Mouse (Mus musculus) CH12.LX (cell line): ENCODE data around the gene Arhgap6. TPM values are rescaled to one million over a fixed set of nuclear protein-coding genes. Genes with fewer than 3 reads are reported as not detected.

ENCODE experiments used
- DNase-seq: peaks from one replicate; pipeline ENCODE4 v3.0.0-alpha.2; 2013; ENCODE audit errors: extremely low read depth
- H3K27ac ChIP-seq: 2 replicates; pipeline ENCODE4 v1.5.1; 2012; ENCODE audit warnings: low read depth, mild to moderate bottlenecking, control low read depth, moderate library complexity; ENCODE audit not compliant: insufficient read depth
- H3K27me3 ChIP-seq: replicated peaks from 2 replicates; pipeline ENCODE3; 2012; ENCODE audit warnings: inconsistent platforms
- H3K36me3 ChIP-seq, 2 experiments: replicated peaks in 1 of 2; 2 replicates each; pipeline versions ENCODE3 to v1.6.1; 2012; ENCODE audit warnings: inconsistent platforms in 1 of 2, low read length in 1 of 2, mild to moderate bottlenecking in 1 of 2, mixed read lengths in 1 of 2, moderate library complexity in 1 of 2; ENCODE audit not compliant: control insufficient read depth in 1 of 2, insufficient read depth in 1 of 2
- H3K4me1 ChIP-seq, 2 experiments: 2 replicates each; pipeline ENCODE4 v1.6.1; 2012; ENCODE audit warnings: inconsistent platforms in 1 of 2, moderate library complexity in 1 of 2; ENCODE audit not compliant: insufficient read depth in 2 of 2, control insufficient read depth in 1 of 2
- H3K4me2 ChIP-seq: 2 replicates; pipeline ENCODE4 v1.6.1; 2012; ENCODE audit warnings: low read depth, mild to moderate bottlenecking, control low read depth; ENCODE audit not compliant: poor library complexity, insufficient read depth, severe bottlenecking
- H3K4me3 ChIP-seq, 3 experiments: fragments of 150-350 bp in 1 of 3; sonication (generic) in 1 of 3; replicated peaks in 1 of 3; 2 replicates each; pipeline versions ENCODE3 to v1.5.1; 2011 to 2012; ENCODE audit warnings: low read depth in 2 of 3, low read length in 2 of 3, mild to moderate bottlenecking in 2 of 3, moderate library complexity in 2 of 3, control low read depth in 1 of 3, improper control_type of control experiment in 1 of 3, inconsistent platforms in 1 of 3, mixed read lengths in 1 of 3; ENCODE audit not compliant: poor library complexity in 1 of 3
- H3K79me2 ChIP-seq: replicated peaks from 2 replicates; pipeline ENCODE4 v1.6.1; 2012; ENCODE audit warnings: mild to moderate bottlenecking, moderate library complexity; ENCODE audit not compliant: control insufficient read depth, poor library complexity, insufficient read depth, severe bottlenecking; ENCODE audit errors: extremely low read depth
- H3K9ac ChIP-seq: 2 replicates; pipeline ENCODE4 v1.6.1; 2012; ENCODE audit warnings: low read depth, mild to moderate bottlenecking, control low read depth, moderate library complexity; ENCODE audit not compliant: insufficient read depth
- H3K9me3 ChIP-seq: replicated peaks from 2 replicates; pipeline ENCODE3; 2012; ENCODE audit warnings: low read length, inconsistent platforms, mixed read lengths
- CHD1 ChIP-seq: IDR thresholded peaks from 2 replicates; pipeline ENCODE4 v1.6.1; 2012; ENCODE audit warnings: low read depth, low read length, improper control_type of control experiment, inconsistent platforms
- CHD2 ChIP-seq: IDR thresholded peaks from 2 replicates; pipeline ENCODE4 v1.6.1; 2011; ENCODE audit warnings: low read length, improper control_type of control experiment
- E2F4 ChIP-seq: IDR thresholded peaks from 2 replicates; pipeline ENCODE4 v1.6.1; 2011; ENCODE audit warnings: low read depth, low read length, improper control_type of control experiment; ENCODE audit not compliant: insufficient replicate concordance
- EP300 ChIP-seq: IDR thresholded peaks from 2 replicates; pipeline ENCODE4 v1.6.1; 2011; ENCODE audit warnings: low read length, improper control_type of control experiment
- ETS1 ChIP-seq: conservative IDR thresholded peaks from 2 replicates; pipeline ENCODE4 v1.6.1; 2012; ENCODE audit warnings: low read depth, mild to moderate bottlenecking, inconsistent platforms, low read length, improper control_type of control experiment, moderate library complexity
- GABPA ChIP-seq: IDR thresholded peaks from 2 replicates; pipeline ENCODE4 v1.6.1; 2012; ENCODE audit warnings: low read depth, low read length, improper control_type of control experiment, inconsistent platforms; ENCODE audit not compliant: insufficient replicate concordance
- HCFC1 ChIP-seq: IDR thresholded peaks from 2 replicates; pipeline ENCODE4 v1.6.1; 2012; ENCODE audit warnings: low read depth, mild to moderate bottlenecking, inconsistent platforms, low read length, improper control_type of control experiment
- IRF4 ChIP-seq: IDR thresholded peaks from 2 replicates; pipeline ENCODE4 v1.6.1; 2014; ENCODE audit warnings: low read depth, mild to moderate bottlenecking, inconsistent platforms, low read length, improper control_type of control experiment
- JUN ChIP-seq: IDR thresholded peaks from 2 replicates; pipeline ENCODE4 v1.6.1; 2011; ENCODE audit warnings: low read depth, mild to moderate bottlenecking, low read length, improper control_type of control experiment, moderate library complexity; ENCODE audit not compliant: insufficient read depth
- MAFK ChIP-seq: IDR thresholded peaks from 2 replicates; pipeline ENCODE4 v1.6.1; 2011; ENCODE audit warnings: low read length, improper control_type of control experiment; ENCODE audit not compliant: insufficient replicate concordance
- MAX ChIP-seq: IDR thresholded peaks from 2 replicates; pipeline ENCODE4 v1.6.1; 2011; ENCODE audit warnings: low read length, improper control_type of control experiment
- MEF2A ChIP-seq: IDR thresholded peaks from 2 replicates; pipeline ENCODE4 v1.6.1; 2014; ENCODE audit warnings: low read depth, mild to moderate bottlenecking, inconsistent platforms, low read length, improper control_type of control experiment, borderline replicate concordance
- MYC ChIP-seq: IDR thresholded peaks from 2 replicates; pipeline ENCODE4 v1.6.1; 2011; ENCODE audit warnings: low read depth, mild to moderate bottlenecking, improper control_type of control experiment, low read length
- NRF1 ChIP-seq: IDR thresholded peaks from 2 replicates; pipeline ENCODE4 v1.6.1; 2014; ENCODE audit warnings: low read depth, mild to moderate bottlenecking, inconsistent platforms, low read length, improper control_type of control experiment, moderate library complexity
- POLR2AphosphoS2 ChIP-seq: IDR thresholded peaks from 2 replicates; pipeline ENCODE4 v1.6.1; 2011; ENCODE audit warnings: low read depth, low read length, improper control_type of control experiment
- RAD21 ChIP-seq: IDR thresholded peaks from 2 replicates; pipeline ENCODE4 v1.6.1; 2011; ENCODE audit warnings: low read depth, mild to moderate bottlenecking, low read length, improper control_type of control experiment, moderate library complexity
- SIN3A ChIP-seq: IDR thresholded peaks from 2 replicates; pipeline ENCODE4 v1.6.1; 2012; ENCODE audit warnings: low read length, improper control_type of control experiment, inconsistent platforms
- TBP ChIP-seq: conservative IDR thresholded peaks from 2 replicates; pipeline ENCODE4 v1.6.1; 2011; ENCODE audit warnings: low read depth, low read length, improper control_type of control experiment
- USF2 ChIP-seq: conservative IDR thresholded peaks from 2 replicates; pipeline ENCODE4 v1.6.1; 2011; ENCODE audit warnings: low read depth, low read length, improper control_type of control experiment
- ZMIZ1 ChIP-seq: IDR thresholded peaks from 2 replicates; pipeline ENCODE4 v1.6.1; 2012; ENCODE audit warnings: low read depth, mild to moderate bottlenecking, inconsistent platforms, low read length, improper control_type of control experiment
- ZNF384 ChIP-seq: IDR thresholded peaks from 2 replicates; pipeline ENCODE4 v1.6.1; 2012; ENCODE audit warnings: low read depth, low read length, improper control_type of control experiment, inconsistent platforms
- dilution Hi-C: fragments of 300-500 bp; cut with MboI; formaldehyde crosslinking; loops from 2 replicates; pipeline ENCODE4 v1.14.3; 2020; ENCODE audit warnings: low sequenced_read_pairs; ENCODE audit not compliant: extremely low pct_unique_long_range_greater_than_20kb, extremely low pct_ligation_motif_present
- in situ Hi-C: fragments of 300-500 bp; cut with MboI; formaldehyde crosslinking; loops from 3 replicates; pipeline ENCODE4 v1.14.3; 2019; ENCODE audit warnings: low sequenced_read_pairs, low pct_ligation_motif_present, low pct_unique_long_range_greater_than_20kb, mixed read lengths
- polyA plus RNA-seq: library from polyadenylated mRNA; unstranded; fragments of >175 nt; gene quantifications from 2 replicates; pipeline ENCODE4 v1.2.1, GENCODE M21; 2012; ENCODE audit warnings: low read depth; ENCODE audit not compliant: insufficient read length
- total RNA-seq, 2 experiments: library from RNA; depleted of rRNA; stranded (reverse); fragments of 300-350 nt in 1 of 2; fragments of >200 nt in 1 of 2; gene quantifications; 2 replicates each; pipeline ENCODE4 v1.2.3; 2012 to 2014

The Arhgap6 gene
- total and polyA plus RNA-seq, 3 experiments: 0.13 to 0.47 (median 0.46) TPM

- H3K27ac ChIP-seq: no peak overlapping the region
- no peak for TF ChIP-seq MYC
- TF ChIP-seq CHD1: no peak
- TF ChIP-seq POLR2AphosphoS2: no peak
- no peak for TF ChIP-seq IRF4
- no peak for TF ChIP-seq HCFC1
- TF ChIP-seq E2F4: no peak
- no peak for TF ChIP-seq ZMIZ1
- no peak for TF ChIP-seq ETS1
- no peak for TF ChIP-seq EP300
- no peak for TF ChIP-seq ZNF384
- no peak for TF ChIP-seq NRF1
- TF ChIP-seq MEF2A: no peak
- no peak for TF ChIP-seq RAD21
- TF ChIP-seq MAX: no peak
- no peaks in the 10 kb centered on the region for H3K27me3 ChIP-seq
- no peak for DNase-seq
- no peak overlapping the region for H3K4me3 ChIP-seq
- no peak overlapping the region for H3K9ac ChIP-seq
- no peaks in the 10 kb centered on the region for H3K36me3 ChIP-seq
- no peak overlapping the region for H3K4me2 ChIP-seq
- H3K79me2 ChIP-seq: no peaks in the 10 kb centered on the region
- no peaks in the 10 kb centered on the region for H3K4me1 ChIP-seq
- dilution Hi-C loops: no loop called here
- in situ Hi-C loops: no loop called here
- no peaks in the 10 kb centered on the region for H3K9me3 ChIP-seq
Measured at GRCm38 (mm10) chrX:169007066-169007465, 212.2 kb downstream of the Arhgap6 start.

- Histone ChIP-seq H3K27me3 (no peaks in the 10 kb centered on the region), H3K4me3 (no peak overlapping the region), H3K79me2 (no peaks in the 10 kb centered on the region), H3K9me3 (no peaks in the 10 kb centered on the region), H3K9ac (no peak overlapping the region), H3K27ac (no peak overlapping the region), H3K4me1 (no peaks in the 10 kb centered on the region)
- no peak for DNase-seq
- in situ Hi-C loops: no loop called here
- dilution Hi-C loops: no loop called here
- TF ChIP-seq USF2 (no peak), GABPA (no peak), MAFK (no peak), JUN (no peak), CHD2 (no peak), NRF1 (no peak), RAD21 (no peak), E2F4 (no peak), HCFC1 (no peak), TBP (no peak), SIN3A (no peak), MEF2A (no peak)
- TF ChIP-seq, all 38 proteins: peak for 0
- no peak overlapping the region for H3K4me2 ChIP-seq
- no peaks in the 10 kb centered on the region for H3K36me3 ChIP-seq
Measured at GRCm38 (mm10) chrX:169012701-169013100, 217.8 kb downstream of the Arhgap6 start.
